Mouse (Mus musculus): ENCODE results near the gene Polr3gl.

The Polr3gl gene

DNA sequence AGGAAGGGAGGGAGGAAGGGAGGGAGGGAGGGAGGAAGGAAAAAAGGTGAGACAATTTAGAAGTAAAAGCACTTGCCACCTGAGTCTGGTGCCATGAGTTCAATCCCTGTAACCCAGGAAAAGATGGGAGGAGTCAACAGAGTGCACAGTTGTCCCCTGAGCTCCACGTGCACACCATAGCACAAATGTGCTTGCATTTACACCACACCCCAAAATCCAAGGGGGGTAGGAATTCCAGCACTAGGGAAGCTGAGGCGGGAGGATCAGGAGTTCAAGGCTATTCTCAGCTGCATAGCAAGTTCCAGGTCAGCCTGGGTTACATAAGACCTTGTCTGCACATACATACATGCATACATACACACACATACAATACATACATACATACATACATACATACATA lies 22.6 kb downstream of the Polr3gl start:
- no peak for DNase-seq

DNA sequence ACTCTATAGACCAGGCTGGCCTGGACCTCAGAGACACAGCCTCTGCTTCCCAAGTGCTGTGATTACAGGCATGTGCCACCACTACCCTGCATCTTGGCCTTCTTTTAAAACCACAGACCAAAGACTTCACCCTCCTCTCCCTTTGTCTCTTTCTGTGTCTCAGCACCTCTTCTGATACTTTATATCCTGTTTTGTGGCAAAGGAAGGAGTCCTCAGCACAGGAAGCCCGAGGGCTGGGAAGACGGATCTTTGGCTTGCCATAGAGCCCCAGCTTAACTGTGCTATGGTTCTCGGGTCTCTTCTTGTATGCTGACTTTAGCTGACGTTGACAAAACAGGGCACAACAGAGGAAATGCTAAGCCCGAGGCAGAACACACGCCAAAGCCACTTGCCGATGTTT lies 23.3 kb downstream of the Polr3gl start:
- no peak for DNase-seq

DNA sequence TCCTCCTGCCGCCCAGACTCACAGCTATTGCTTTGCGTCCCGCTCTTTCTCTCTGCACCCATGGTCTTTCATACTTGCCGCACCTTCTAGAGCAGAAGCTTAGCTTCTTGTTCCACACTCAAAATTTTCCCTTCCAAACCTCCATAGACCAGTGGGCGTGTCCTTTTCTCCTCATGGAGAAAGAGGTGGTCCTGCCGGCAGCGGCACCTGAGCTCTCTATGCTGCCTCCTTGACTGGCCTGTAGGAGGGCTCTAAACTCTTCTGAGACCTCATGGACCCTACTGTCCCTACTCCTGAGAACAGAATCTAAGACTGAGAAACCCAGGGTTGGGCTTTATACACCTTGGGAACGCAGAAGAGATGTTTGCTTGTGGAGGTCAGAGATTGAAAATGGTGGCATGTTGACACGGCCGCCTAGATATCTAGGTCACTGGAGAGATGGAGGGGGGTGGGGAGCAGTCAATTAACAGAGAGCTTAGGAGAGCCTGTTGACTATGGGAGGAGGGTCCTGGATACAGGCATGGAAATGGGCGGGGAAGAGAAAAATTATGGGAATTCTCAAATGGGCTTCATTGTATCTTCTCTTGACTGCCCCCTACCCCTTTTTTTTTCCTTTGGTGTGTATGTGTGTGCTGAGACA lies 23.9 kb downstream of the Polr3gl start:
- DNase-seq, result no peak

DNA sequence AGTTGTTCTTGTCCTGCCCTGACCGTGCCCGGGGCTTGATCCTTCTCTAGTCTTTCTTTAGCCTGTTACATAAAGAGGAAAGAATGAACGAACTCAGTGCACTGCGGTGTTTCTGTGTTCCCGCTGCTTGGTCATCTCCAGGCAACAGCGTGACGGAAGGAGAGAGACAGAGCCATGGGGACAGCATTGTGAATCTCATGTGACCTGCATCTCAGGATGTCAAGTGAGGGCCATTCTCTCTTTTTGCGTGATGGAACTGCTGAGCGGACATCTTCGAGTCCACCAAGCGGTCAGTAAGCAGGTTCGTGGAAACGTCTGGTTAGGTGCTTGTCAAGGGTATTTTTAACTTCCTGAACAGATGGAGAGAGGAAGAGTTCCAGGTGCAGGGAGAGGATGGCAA lies 24.5 kb downstream of the Polr3gl start:
- DNase-seq, result no peak

DNA sequence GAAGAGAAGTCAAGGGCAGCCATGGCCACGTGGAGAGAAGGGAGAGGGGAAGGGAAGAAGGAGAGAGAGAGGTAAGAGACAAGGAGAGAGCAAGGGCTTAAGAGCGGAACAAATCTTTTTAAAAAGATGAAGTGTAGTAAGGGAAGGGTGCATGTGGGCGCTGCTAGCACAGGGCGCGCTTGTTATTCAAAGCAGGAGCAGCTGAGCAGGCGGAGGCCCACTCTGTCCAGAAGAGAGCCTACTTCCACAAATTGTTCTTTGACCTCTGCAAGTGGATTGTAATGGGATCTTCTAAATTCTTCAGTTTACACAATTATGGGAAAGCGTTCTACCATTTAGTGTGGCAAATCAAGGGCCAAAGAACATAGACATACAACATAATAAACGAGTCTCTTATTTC lies 25.4 kb downstream of the Polr3gl start:
- no peak for DNase-seq

DNA sequence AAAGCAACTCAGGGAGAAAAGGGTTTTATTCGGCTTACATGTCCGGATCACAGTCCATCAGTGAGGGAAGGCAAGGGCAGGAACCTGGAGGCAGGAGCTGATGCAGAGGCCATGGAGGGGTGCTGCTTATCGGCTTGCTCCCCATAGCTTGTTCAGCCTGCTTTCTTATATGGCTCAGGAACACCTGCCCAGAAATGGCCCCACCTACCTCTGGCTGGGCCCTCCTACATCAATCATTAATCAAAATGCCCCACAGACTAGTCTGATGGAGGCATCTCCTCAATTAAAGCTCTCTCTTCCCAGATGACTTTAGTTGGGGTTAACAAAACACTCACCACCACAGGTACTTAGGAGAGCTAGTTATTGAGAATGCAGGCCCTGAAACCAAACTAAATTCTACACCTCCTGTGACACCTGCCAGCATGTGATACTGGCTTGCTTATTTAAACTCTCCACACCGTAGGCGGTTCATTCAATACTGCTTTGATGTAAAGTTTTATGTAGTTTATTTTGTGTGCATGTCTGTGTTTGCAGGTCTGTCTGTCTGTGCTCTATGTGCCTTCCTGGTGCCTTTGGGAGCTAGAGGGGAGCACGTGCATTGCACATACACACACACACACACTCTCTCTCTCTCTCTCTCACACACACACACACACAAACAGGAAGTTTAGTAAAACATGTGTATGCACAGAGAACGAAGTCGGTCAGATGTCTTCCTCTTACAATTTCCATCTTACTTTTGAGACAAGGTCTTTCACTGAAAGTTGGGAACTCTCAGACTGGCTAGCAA lies 27.1 kb downstream of the Polr3gl start:
- DNase-seq, result peak; percentile 55 to 65

DNA sequence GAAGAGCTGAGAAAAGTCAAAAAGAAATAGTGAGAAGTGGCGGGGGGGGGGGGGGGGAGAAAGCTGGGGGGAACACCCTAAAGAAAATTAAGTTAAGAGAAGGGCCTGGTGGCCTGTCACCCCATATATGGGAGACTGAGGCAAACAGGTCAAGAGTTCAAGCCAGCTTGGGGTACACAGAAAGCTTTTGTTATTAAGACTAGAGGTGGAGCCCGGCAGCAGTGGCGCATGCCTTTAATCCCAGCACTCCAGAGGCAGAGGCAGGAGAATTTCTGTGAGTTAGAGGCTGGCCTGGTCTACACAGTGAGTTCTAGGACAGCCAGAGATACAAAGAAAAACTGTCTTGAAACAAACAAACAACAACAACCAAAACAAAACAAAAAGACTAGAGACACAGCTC lies 28.9 kb downstream of the Polr3gl start:
- DNase-seq, result no peak

DNA sequence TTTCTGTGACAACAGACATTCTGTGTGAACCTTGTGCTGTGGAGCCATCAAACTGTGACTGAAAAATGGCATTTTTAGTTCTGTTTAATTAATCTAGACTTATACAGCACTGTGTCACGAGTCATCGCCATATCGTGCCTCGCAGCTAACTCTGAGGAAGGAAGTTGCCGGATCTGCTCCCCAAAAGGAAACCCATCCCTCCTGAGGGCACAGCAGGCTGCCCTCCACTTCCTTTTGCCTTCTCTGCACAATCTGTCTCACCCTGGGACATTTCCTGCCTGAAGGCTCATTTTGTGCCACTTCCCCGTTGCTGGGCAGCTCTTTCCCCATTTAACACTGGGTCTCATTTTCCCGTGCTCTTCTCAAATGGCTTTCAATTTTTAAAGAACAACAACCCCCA lies 29.3 kb downstream of the Polr3gl start:
- DNase-seq, result peak; percentile 50 to 81

DNA sequence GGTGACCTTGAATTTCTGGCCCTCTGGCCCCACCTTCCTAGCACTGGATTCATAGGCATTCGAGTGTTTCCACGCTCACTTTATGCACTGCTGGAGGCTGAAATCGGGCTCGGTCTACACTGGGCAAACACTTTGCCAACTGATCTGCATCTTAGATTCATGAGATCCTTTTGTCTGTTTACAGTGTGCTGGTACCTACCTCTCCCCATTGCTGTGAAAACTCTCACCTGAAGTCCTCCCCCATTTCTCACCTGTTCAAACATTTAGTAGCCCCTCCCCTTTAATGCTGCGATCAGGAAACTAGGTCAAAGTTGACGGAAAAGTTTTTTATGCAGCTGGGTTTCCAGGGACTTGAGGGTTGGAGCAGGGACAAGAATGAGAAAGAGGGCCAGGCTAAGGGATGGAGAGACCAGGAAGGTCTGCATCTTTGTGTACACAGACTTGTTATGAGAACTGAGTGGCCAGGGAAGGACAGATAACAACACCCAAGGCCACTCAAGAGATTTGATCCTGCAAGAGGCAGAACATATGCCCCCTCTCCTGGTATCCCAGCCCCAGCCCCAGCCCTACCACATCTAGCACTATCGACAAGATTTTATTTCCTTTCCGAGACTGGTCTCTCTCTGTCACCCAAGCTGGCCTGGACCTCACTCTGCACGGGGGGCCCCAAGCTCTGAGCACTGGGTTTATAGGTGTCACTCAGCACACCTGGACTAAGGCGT lies 29.9 kb downstream of the Polr3gl start:
- DNase-seq, result peak; percentile 49 to 77

DNA sequence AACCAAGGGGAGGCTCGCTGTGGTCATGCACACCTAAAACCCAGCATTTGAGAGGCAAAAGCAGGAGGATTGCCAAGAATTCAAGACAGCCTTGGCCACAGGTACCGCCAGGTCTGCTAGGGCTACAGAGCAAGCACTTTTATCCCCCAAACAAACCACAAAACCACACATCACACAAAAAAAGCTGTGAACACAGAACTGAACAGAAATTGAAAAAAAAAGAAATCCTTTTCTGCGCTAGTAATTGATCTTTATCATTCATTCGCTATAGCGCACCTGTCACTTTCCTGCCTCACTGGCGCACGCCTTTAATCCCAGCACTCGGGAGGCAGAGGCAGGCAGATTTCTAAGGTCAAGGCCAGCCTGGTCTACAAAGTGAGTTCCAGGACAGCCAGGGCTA lies 30.7 kb downstream of the Polr3gl start:
- no peak for DNase-seq

DNA sequence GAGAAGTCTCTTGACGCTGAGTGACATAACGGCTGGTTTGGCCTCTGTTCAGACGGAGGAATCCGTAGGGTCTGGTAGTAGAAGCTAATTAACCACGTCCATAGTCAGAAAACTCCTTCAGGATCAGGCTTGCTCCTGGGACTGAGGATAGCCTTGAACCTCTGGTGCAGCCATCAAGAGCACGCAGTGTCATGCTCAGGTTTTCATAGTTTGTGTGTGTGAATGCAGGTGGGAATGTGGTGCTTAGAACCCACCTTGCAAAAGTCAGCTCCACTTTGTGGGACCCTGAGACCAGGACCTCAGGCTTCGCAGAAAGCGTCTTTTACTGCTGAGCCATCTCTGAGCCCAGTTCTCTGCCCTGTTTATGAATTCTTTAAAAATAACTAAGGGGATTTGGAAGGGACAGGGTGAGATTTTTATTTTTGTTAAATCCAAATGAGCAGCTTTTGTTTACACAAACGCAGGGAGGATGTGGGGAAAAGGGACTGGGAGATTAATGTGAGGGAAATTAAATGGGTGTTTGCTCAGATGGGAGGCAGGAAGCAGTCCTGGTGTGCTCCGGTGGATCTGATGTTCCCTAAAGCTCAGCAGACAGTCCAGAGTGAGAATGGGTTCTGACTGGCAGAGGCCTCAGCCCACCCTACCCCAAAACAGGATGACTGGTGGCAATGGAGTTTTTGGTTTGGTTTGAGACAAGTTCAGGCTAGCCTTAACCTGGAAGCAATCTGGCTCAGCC lies 31.9 kb downstream of the Polr3gl start:
- DNase-seq, result peak in 1 of 2 experiments; percentile 66

DNA sequence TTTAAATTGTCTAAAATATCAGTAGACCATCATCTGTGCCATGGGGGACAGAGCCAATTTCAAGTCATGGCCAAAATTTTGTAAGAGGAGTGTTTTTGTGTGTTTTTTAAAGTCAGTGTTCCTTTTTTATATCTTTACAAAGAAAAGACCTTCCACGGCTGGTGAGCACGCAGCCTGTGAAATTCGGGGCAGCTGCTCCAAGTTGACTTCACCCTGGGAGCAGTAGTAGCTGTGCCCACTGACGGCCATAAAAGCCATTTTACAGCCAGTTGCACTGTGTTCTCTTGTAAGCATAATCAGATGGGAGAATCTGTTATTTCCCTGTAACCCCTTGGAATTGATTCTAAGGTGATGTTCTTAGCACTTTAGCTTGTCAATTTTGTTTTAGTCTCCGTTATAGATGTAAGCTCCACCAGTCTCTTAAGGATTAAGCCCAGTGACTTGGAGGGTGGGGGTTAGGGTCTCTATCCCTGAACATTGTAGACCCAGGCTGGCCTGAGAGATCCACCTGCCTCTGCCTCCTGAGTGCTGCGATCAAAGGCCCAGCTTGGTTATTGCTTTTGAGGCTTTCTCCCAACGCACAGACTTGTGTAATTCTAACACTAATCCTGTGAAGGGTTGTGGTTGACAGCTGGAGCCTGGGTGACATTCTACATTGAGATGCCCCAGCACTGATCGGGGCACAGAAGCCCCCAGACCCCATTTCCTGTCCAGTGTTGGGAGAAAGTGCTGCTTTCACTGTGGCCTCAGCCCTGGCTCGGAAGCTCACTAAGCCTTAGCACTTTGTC lies 32.9 kb downstream of the Polr3gl start:
- no peak for DNase-seq

DNA sequence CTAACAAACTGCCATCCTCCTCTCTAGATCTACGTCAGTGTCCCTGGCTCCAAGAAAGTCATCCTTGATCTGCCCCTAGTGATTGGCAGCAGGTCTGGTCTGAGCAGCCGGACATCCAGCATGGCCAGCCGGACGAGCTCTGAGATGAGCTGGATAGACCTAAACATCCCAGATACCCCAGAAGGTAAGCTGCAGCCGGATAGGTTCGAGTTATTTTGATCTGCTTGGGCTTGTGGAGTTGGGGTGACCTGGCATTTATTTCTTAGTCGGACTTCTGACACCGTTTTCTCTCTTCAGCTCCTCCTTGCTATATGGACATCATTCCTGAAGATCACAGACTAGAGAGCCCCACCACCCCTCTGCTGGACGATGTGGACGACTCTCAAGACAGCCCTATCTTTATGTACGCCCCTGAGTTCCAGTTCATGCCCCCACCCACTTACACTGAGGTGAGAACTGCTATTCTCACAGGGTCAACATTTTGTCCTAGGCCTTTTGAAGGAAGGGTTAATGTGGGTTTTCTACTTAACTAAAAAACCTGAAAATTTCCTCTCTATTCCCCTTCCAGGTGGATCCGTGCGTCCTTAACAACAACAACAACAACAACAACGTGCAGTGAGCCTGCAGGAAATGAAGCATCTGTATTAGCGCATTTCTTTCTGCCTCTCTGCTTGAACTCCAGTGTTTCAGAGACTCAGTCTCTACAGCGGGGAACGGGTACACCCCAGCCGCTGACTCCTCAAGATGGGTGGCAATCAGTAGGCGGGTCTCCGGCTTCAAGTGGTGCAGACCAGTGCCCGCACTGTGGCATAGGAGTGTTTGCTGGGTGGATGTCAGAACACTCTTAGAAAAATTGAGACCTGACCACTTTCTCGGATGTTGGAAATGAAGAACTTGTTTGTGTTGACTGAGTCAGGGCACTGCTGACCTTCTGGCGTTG lies 33.8 kb downstream of the Polr3gl start:
- peak in 1 of 2 experiments; percentile 54 for DNase-seq

DNA sequence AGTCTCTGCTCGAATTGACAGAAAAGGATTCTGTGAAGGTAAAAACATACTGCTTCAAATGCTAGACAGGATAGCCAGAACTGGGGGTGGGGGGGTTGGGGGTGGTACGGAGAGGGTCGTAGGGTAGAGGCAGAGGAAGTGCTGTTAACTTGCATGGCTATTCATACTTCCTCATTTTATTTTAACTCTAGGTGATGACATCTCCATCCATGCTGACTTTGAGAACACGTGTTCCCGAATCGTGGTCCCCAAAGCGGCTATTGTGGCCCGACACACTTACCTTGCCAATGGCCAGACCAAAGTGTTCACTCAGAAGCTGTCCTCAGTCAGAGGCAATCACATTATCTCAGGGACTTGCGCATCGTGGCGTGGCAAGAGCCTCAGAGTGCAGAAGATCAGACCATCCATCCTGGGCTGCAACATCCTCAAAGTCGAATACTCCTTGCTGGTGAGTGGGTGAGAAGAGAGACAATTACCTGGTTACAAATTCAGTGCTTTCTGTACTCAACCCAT lies 34.5 kb downstream of the Polr3gl start:
- DNase-seq, result no peak

DNA sequence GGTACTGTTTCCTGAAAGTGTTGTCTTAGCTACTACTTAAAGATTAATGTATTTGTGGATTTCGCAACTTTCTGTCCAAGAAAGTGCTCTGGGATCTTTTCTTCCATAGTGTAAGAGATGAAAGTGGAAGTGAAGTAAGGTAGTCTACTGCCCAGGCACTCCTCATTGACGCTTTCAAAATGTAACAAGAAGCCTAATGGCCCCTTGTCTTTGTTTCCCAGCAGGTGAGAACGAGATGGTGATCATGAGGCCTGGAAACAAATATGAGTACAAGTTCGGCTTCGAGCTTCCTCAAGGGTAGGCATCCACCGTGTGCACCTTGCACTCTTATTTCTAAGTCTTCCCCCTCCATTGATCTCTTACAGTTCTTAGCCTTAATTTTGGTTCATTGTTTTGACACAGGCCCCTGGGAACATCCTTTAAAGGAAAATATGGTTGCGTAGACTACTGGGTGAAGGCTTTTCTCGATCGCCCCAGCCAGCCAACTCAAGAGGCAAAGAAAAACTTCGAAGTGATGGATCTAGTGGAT lies 35.2 kb downstream of the Polr3gl start:
- no peak for DNase-seq

DNA sequence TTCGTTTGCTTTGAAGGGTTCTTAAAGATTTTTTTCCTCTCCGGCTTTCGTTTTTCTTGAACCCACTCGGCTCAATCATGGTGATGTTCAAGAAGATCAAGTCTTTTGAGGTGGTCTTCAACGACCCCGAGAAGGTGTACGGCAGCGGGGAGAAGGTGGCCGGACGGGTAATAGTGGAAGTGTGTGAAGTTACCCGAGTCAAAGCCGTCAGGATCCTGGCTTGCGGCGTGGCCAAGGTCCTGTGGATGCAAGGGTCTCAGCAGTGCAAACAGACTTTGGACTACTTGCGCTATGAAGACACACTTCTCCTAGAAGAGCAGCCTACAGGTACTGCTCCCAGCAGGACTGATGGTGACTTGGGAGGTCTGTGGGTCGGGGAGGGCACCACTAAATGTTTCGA lies 35.8 kb downstream of the Polr3gl start:
- peak; percentile 58 to 63 for DNase-seq

DNA sequence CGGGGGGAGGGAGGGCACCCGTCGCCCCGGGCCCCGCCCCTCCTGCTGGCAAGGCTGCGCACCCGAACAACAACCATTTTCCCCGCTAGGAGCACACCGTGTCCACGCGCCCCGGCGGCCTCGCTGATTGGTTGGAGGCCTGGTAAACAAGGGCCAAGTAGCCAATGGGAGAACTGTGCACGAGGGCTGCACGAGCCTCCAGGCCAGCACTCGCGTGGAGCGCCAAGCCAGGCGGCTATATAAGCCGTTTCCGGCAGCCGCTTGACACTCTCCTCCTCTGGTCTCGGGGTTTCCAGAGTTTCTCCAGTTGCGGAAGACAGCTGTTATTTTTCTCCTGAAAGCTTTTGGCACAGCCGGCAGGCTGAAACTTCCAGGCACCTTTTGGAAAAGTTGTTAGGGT lies 36.3 kb downstream of the Polr3gl start, which contains the start of gene Txnip:
TSS of gene Txnip (plus strand) at position 264 of the 400 bp plus-strand sequence.
- peak; percentile 100 for DNase-seq

DNA sequence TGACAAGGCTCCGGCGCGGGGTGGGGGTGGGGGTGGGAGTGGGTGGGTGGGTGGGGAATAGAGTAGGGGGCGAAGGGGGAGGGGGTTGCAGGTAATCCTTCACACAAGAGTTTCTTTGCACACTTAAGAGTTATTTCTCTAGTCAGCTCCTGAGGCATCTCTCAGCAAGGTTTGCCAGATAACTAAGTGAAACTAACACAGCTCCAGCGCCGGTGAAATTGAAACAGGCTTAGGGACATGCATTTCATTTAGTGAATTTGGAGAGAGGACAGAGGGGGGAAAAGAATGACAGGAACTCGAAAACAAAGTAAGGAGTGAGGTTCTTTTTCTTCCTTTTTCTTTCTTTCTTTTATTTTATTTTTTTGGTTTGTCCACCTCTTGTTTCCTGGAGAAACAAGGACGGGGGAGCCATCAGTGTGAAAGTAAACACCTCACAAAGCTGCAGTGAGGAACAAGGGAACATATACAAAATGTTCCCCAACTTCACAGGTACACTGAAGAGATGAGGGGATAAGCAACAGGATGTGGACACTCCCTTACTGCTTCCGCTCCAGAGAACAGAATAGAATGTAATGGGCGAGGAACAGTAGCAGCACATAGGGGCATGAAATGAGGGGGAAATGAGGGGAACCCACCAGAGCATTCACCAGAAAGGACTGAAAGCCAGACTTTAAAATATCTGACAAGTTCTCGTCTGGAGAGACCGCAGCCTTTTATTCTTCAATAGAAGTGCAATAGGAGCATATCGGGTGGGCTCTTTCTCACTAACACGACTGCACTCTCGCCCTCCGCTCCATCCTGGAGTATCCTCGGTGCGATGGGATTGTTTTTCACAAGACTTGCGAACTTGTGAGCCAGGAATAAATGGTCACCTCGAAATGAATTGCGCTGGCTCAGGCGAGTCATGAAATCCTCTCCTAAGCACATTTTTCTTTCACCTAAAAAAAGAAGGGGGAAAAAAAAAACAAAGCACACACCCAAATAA lies 37.0 kb downstream of the Polr3gl start:
- peak in 1 of 2 experiments; percentile 47 for DNase-seq

DNA sequence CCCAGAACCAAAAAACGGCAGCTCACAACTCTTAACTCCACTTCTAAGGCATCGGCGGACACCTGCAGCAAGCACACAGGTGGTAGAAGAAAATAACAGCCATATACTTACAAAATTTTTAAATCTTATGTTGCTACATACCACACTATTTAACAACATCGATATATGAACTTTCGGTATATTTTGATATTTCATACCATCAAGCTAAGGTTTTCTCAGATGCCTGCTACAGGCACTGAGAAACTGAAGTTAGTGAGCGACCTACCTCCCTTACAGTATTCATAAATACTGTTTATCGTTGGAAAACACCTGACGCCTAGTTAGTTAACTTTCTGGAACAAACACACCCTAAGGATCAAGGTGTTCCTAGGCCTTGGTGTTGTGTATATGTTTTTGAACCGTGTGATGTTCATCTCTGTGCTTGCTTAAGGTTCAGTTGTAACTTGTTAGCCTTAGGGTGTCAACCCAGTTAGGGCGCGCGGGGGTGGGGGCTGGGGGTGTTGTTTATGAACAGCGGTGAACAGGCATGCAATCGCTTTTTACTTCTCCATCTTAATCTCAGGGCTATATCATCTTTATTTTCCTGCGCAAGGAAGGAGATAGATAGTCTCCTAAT lies 37.9 kb downstream of the Polr3gl start:
- no peak for DNase-seq

Data from kidney, postnatal 25 days (tissue).